Mouse (Mus musculus) heart, adult 2 months (tissue): ENCODE results near the gene Nrp2.

Experiments
- CTCF ChIP-seq: fragments of 200-600 bp; IDR thresholded peaks from 2 replicates; pipeline ENCODE4 v1.8.1; 2022; ENCODE audit warnings: antibody characterized with exemption, mild to moderate bottlenecking, moderate library complexity
- EP300 ChIP-seq: fragments of 200-500 bp; IDR thresholded peaks from 2 replicates; pipeline ENCODE4 v1.6.1; 2011; ENCODE audit warnings: low read depth, low read length, control low read depth; ENCODE audit not compliant: insufficient read depth
- POLR2A ChIP-seq: fragments of 200-500 bp; IDR thresholded peaks from 2 replicates; pipeline ENCODE4 v1.6.1; 2011; ENCODE audit warnings: mild to moderate bottlenecking, low read depth, low read length, control low read depth; ENCODE audit not compliant: insufficient read depth

DNA sequence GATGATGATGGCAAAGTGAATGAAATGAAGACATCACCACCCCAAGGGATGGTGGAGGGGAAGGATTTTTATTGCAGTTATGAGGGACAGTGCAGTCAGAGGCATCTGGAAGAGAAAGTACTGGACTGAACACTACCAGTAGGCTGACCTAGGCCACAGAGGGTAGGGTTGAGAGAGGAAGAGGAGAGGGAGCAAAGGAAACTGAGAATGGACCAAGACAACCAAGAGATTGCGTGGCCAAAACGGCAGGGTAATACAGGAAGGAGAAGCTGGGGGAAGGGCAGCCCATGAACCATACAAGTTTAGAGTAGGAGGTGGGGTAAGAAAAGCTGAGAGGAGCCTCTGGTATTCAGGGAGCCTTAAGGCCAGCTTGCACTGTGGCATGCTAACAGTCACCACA, 23.6 kb upstream of the Nrp2 start:
- TF ChIP-seq CTCF (no peak), POLR2A (no peak), EP300 (no peak)
